Mouse (Mus musculus) lung, postnatal 36 days (tissue): ENCODE data around the gene D430042O09Rik.

Source experiments
- DNase-seq: peaks from one replicate; pipeline ENCODE4 v3.0.0; 2022; ENCODE audit warnings: mixed read lengths

Gene D430042O09Rik

GRCm38 (mm10) chr7:125818301-125818712 is 110.6 kb downstream of the D430042O09Rik start:
- no peak for DNase-seq

GRCm38 (mm10) chr7:125820233-125820632 is 112.5 kb downstream of the D430042O09Rik start:
- DNase-seq, result peak; percentile 17

GRCm38 (mm10) chr7:125826425-125826824 is 118.7 kb downstream of the D430042O09Rik start:
- DNase-seq, result no peak

GRCm38 (mm10) chr7:125826887-125827286 is 119.2 kb downstream of the D430042O09Rik start:
- no peak for DNase-seq

- DNase-seq, result no peak
Measured at GRCm38 (mm10) chr7:125827420-125827819, 119.7 kb downstream of the D430042O09Rik start.

- DNase-seq, result no peak
Measured at GRCm38 (mm10) chr7:125828561-125828960, 120.9 kb downstream of the D430042O09Rik start.

GRCm38 (mm10) chr7:125829121-125829666 is 121.5 kb downstream of the D430042O09Rik start:
- DNase-seq, result no peak

GRCm38 (mm10) chr7:125832767-125833166 is 125.1 kb downstream of the D430042O09Rik start:
- DNase-seq, result no peak

GRCm38 (mm10) chr7:125833471-125833870 is 125.8 kb downstream of the D430042O09Rik start:
- DNase-seq, result no peak

- DNase-seq, result no peak
Measured at GRCm38 (mm10) chr7:125838078-125838742, 130.5 kb downstream of the D430042O09Rik start.

GRCm38 (mm10) chr7:125845611-125846010 is 137.9 kb downstream of the D430042O09Rik start:
- DNase-seq, result no peak

- DNase-seq, result peak; percentile 27
Measured at GRCm38 (mm10) chr7:125846866-125847527, 139.3 kb downstream of the D430042O09Rik start.

GRCm38 (mm10) chr7:125847528-125847866 is 139.8 kb downstream of the D430042O09Rik start:
- DNase-seq, result no peak

GRCm38 (mm10) chr7:125859564-125859963 is 151.9 kb downstream of the D430042O09Rik start:
- no peak for DNase-seq

GRCm38 (mm10) chr7:125860421-125860820 is 152.7 kb downstream of the D430042O09Rik start:
- no peak for DNase-seq

GRCm38 (mm10) chr7:125864026-125864425 is 156.3 kb downstream of the D430042O09Rik start:
- DNase-seq, result peak; percentile 10

- no peak for DNase-seq
Measured at GRCm38 (mm10) chr7:125865234-125865633, 157.5 kb downstream of the D430042O09Rik start.

GRCm38 (mm10) chr7:125868570-125868969 is 160.9 kb downstream of the D430042O09Rik start:
- peak; percentile 25 for DNase-seq

- DNase-seq, result no peak
Measured at GRCm38 (mm10) chr7:125871404-125872201, 163.9 kb downstream of the D430042O09Rik start.

- no peak for DNase-seq
Measured at GRCm38 (mm10) chr7:125872202-125872580, 164.5 kb downstream of the D430042O09Rik start.

- DNase-seq, result no peak
Measured at GRCm38 (mm10) chr7:125872874-125873273, 165.2 kb downstream of the D430042O09Rik start.

GRCm38 (mm10) chr7:125873971-125874495 is 166.3 kb downstream of the D430042O09Rik start:
- DNase-seq, result peak; percentile 26

- DNase-seq, result peak; percentile 7
Measured at GRCm38 (mm10) chr7:125878040-125878439, 170.4 kb downstream of the D430042O09Rik start.
